Comparison of ENCODE assay signal across 15 mouse cellular contexts in the genomic region with DNA sequence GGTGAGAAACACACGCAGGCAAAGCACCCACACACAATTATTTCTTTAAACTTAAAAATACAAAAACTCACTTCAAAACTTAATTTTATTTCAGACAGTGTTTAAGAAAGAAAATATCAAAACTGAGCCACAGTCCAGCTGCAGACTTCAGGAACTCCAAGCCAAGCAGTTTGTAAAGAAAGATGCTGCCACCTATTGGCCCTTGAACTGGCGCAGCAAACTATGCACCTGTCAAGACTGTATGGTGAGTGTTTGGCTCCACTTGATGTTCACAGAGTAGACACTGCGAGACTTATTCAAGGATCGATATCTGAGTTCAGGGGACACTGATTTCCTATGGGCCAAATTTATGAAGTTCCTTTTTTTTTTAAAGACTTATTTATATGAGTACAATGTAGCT. TPM values are rescaled to one million over a fixed set of nuclear protein-coding genes. Genes with fewer than 3 reads are reported as not detected.
DNase-seq lines count a peak whose midpoint lies in the region; ATAC-seq and TF ChIP-seq lines count a peak whose summit lies in the region.
"Had no signal": no experiment of that assay in that cellular context is flagged by ENCODE, and none has a peak within 500 bp of the region (broad histone marks: within the 10 kb centered on the region; RNA-seq: fewer than 3 reads in every experiment).

No protein-coding gene starts in this region.

- no peak overlapping the region for H3K4me3 ChIP-seq in heart, postnatal 0 days (ENCODE audit: low read depth, low read length)
- no peak overlapping the region for H3K4me3 ChIP-seq in lung, adult 2 months (replicated peaks; ENCODE audit: extremely low read depth, low read depth, low read length)
- H3K4me3 ChIP-seq: embryonic facial prominence, embryonic 13.5 days had no signal

- no peak overlapping the region for H3K9ac ChIP-seq in heart, postnatal 0 days (replicated peaks; ENCODE audit: low read depth, low read length)
- H3K9ac ChIP-seq: embryonic facial prominence, embryonic 13.5 days had no signal

- H3K4me2 ChIP-seq in heart, postnatal 0 days (ENCODE audit: low read depth, low read length): no peak overlapping the region
- H3K4me2 ChIP-seq: embryonic facial prominence, embryonic 13.5 days had no signal

- peaks cover 94% of the 10 kb centered on the region for H3K36me3 ChIP-seq in heart, postnatal 0 days (replicated peaks; ENCODE audit: control insufficient read depth, insufficient read depth, low read length)

- H3K27me3 ChIP-seq in heart, postnatal 0 days (ENCODE audit: control insufficient read depth, insufficient read depth, low read length): no peaks in the 10 kb centered on the region
- H3K27me3 ChIP-seq: embryonic facial prominence, embryonic 13.5 days had no signal

- peak; percentile 40 for TF ChIP-seq CTCF in heart, postnatal 0 days (IDR thresholded peaks at IDR 0.05; ENCODE audit: low read depth)
- TF ChIP-seq CTCF in lung, adult 2 months (IDR thresholded peaks at IDR 0.05; ENCODE audit: insufficient read depth, low read length): 0 out of 2 replicates have a peak, but pooled peaks have one; percentile 10

- no peak for TF ChIP-seq EP300 in heart, postnatal 0 days (IDR thresholded peaks at IDR 0.05; ENCODE audit: low read depth)

- 85% methylated on average over 4 of the region's 4 CpGs for WGBS in heart, postnatal 0 days
- WGBS in lung, adult 2 months: 86% methylated on average over 4 of the region's 4 CpGs

- H3K4me1 ChIP-seq in heart, postnatal 0 days (ENCODE audit: control insufficient read depth, insufficient read depth): no peaks in the 10 kb centered on the region
- H3K4me1 ChIP-seq in lung, adult 2 months (ENCODE audit: control insufficient read depth, insufficient read depth, low read length): no peaks in the 10 kb centered on the region
- H3K4me1 ChIP-seq: embryonic facial prominence, embryonic 13.5 days had no signal

- DNase-seq in heart, postnatal 0 days (ENCODE audit: low spot score): peak; percentile 15
- DNase-seq in heart, postnatal 25 days (ENCODE audit: low spot score): no peak
- DNase-seq in lung, adult 2 months: no peak
- no peak for DNase-seq in lung, postnatal 4 days
- peak; percentile 22 to 24 for DNase-seq in B cell, adult 2 months
- no peak for DNase-seq in Muller cell, postnatal 12 days (ENCODE audit: inconsistent ontology term)
- no peak for DNase-seq in frontal cortex, adult 2 months (ENCODE audit: extremely low spot score in 1 of 2, low spot score in 1 of 2)
- DNase-seq: cerebellum, postnatal 14 days; heart, postnatal 14 days had no signal

- no peak overlapping the region for H3K27ac ChIP-seq in heart, postnatal 0 days (ENCODE audit: low read depth)
- H3K27ac ChIP-seq: embryonic facial prominence, embryonic 13.5 days had no signal

- H3K9me3 ChIP-seq in heart, postnatal 0 days (replicated peaks; ENCODE audit: control insufficient read depth, low read length): no peaks in the 10 kb centered on the region
- H3K9me3 ChIP-seq: embryonic facial prominence, embryonic 13.5 days had no signal

- ATAC-seq in heart, postnatal 0 days (ENCODE audit: insufficient read depth, low read depth): no peak
- ATAC-seq in megakaryocyte progenitor cell, adult 5-6 weeks (replicated peaks; ENCODE audit: poor library complexity): peak; percentile 57; the same call in 1 of the 2 replicates
- ATAC-seq: forebrain, embryonic 14.5 days had no signal

- no peak for TF ChIP-seq POLR2A in lung, adult 2 months (IDR thresholded peaks at IDR 0.05; ENCODE audit: borderline replicate concordance, extremely low read depth, low read depth, low read length)

- intact Hi-C loops in heart, postnatal 25 days (cut with DNase I): no loop called here

RNA-seq across cellular contexts. Expression of gene Gm20604, which starts 10.5 kb away (rescaled TPM):
- 5.7 and 11.2 TPM in 2 replicates for total RNA-seq in heart, postnatal 0 days (2014; rRNA removed; ENCODE audit: low replicate concordance)
- polyA plus RNA-seq in heart, postnatal 0 days (2015; fragmentation: Nextera tagmentation; extraction: Ambion mirVana): 12.1 and 13.4 TPM in 2 replicates
- total RNA-seq in heart, postnatal 25 days (2021): 1 to 10 TPM; 3.8 to 4.9 TPM
- polyA plus RNA-seq in lung, adult 2 months (2012; rRNA removed): 1.5 and 2.8 TPM in 2 replicates
- 11.3 and 16.7 TPM in 2 replicates for total RNA-seq in megakaryocyte progenitor cell, adult 5-6 weeks (2015)
- total RNA-seq in megakaryocyte progenitor cell, adult 5-6 weeks (2017): 10.2 and 11.4 TPM in 2 replicates
- polyA plus RNA-seq in frontal cortex, adult 2 months (2012; rRNA removed): 28.2 and 30.8 TPM in 2 replicates

RNA-seq across cellular contexts. Expression of gene Ubr7, which starts 11.2 kb away (rescaled TPM):
- total RNA-seq in heart, postnatal 0 days (2014; rRNA removed; ENCODE audit: low replicate concordance): 44.0 and 52.3 TPM in 2 replicates
- 22.4 and 23.5 TPM in 2 replicates for polyA plus RNA-seq in heart, postnatal 0 days (2015; fragmentation: Nextera tagmentation; extraction: Ambion mirVana)
- 10 to 100 TPM; 24.4 to 25.3 TPM for total RNA-seq in heart, postnatal 25 days (2021)
- 11.4 and 14.6 TPM in 2 replicates for polyA plus RNA-seq in lung, adult 2 months (2012; rRNA removed)
- 29.3 and 32.4 TPM in 2 replicates for total RNA-seq in megakaryocyte progenitor cell, adult 5-6 weeks (2015)
- 47.7 and 55.2 TPM in 2 replicates for total RNA-seq in megakaryocyte progenitor cell, adult 5-6 weeks (2017)
- polyA plus RNA-seq in frontal cortex, adult 2 months (2012; rRNA removed): 29.8 and 31.0 TPM in 2 replicates

RNA-seq across cellular contexts. Expression of gene Gon7, which starts 11.4 kb away (rescaled TPM):
- total RNA-seq in heart, postnatal 0 days (2014; rRNA removed; ENCODE audit: low replicate concordance): 1.8 and 5.7 TPM in 2 replicates
- 17.2 and 20.5 TPM in 2 replicates for polyA plus RNA-seq in heart, postnatal 0 days (2015; fragmentation: Nextera tagmentation; extraction: Ambion mirVana)
- total RNA-seq in heart, postnatal 25 days (2021): 10 to 100 TPM; 10.8 to 11.7 TPM
- polyA plus RNA-seq in lung, adult 2 months (2012; rRNA removed): 13.3 and 16.8 TPM in 2 replicates
- 19.6 and 19.7 TPM in 2 replicates for total RNA-seq in megakaryocyte progenitor cell, adult 5-6 weeks (2015)
- total RNA-seq in megakaryocyte progenitor cell, adult 5-6 weeks (2017): 17.5 and 18.0 TPM in 2 replicates
- polyA plus RNA-seq in frontal cortex, adult 2 months (2012; rRNA removed): 10.7 and 12.4 TPM in 2 replicates

RNA-seq across cellular contexts. Expression of gene Gm28051, which starts 11.4 kb away (rescaled TPM):
- total RNA-seq in heart, postnatal 0 days (2014; rRNA removed; ENCODE audit: low replicate concordance): not detected in 2 replicates
- not detected in 2 replicates for polyA plus RNA-seq in heart, postnatal 0 days (2015; fragmentation: Nextera tagmentation; extraction: Ambion mirVana)
- not detected for total RNA-seq in heart, postnatal 25 days (2021)
- not detected in 2 replicates for polyA plus RNA-seq in lung, adult 2 months (2012; rRNA removed)
- not detected in 2 replicates for total RNA-seq in megakaryocyte progenitor cell, adult 5-6 weeks (2015)
- not detected in 2 replicates for total RNA-seq in megakaryocyte progenitor cell, adult 5-6 weeks (2017)
- polyA plus RNA-seq in frontal cortex, adult 2 months (2012; rRNA removed): not detected in 2 replicates
- total RNA-seq: gastrocnemius, postnatal 4 days; heart, postnatal 14 days; left cerebral cortex, postnatal 10 days had no signal
- polyA plus RNA-seq: embryonic facial prominence, embryonic 13.5 days; forebrain, embryonic 14.5 days; lung, embryonic 16.5 days had no signal

RNA-seq across cellular contexts. Expression of gene Tmem251, which starts 25.4 kb away (rescaled TPM):
- 2.6 and 9.3 TPM in 2 replicates for total RNA-seq in heart, postnatal 0 days (2014; rRNA removed; ENCODE audit: low replicate concordance)
- polyA plus RNA-seq in heart, postnatal 0 days (2015; fragmentation: Nextera tagmentation; extraction: Ambion mirVana): 7.7 and 10.0 TPM in 2 replicates
- total RNA-seq in heart, postnatal 25 days (2021): 1 to 10 TPM; 3.3 to 3.9 TPM
- 2.1 and 2.6 TPM in 2 replicates for polyA plus RNA-seq in lung, adult 2 months (2012; rRNA removed)
- 8.0 and 10.6 TPM in 2 replicates for total RNA-seq in megakaryocyte progenitor cell, adult 5-6 weeks (2015)
- total RNA-seq in megakaryocyte progenitor cell, adult 5-6 weeks (2017): 8.3 and 8.8 TPM in 2 replicates
- 3.9 and 4.4 TPM in 2 replicates for polyA plus RNA-seq in frontal cortex, adult 2 months (2012; rRNA removed)

Comparison
In these comparisons a context has a peak if more than half of its experiments do, and no peak if none do; other contexts are left out.
1. DNase-seq: peak in heart, postnatal 0 days (single experiment) and B cell, adult 2 months (2 of 2); none in heart, postnatal 25 days (single experiment), lung, adult 2 months (single experiment), lung, postnatal 4 days (0 of 2), Muller cell, postnatal 12 days (single experiment) and frontal cortex, adult 2 months (0 of 2).